Mouse (Mus musculus) bone marrow macrophage, adult 2 months (primary cell): ENCODE measurements around the gene Slc38a3.

Source experiments
- CTCF ChIP-seq: IDR thresholded peaks from 2 replicates; pipeline ENCODE4 v1.5.1; 2012; ENCODE audit warnings: low read depth, mild to moderate bottlenecking, low read length, moderate library complexity
- POLR2A ChIP-seq: IDR thresholded peaks from 2 replicates; pipeline ENCODE4 v1.6.1; 2012; ENCODE audit warnings: mild to moderate bottlenecking, low read depth, low read length, borderline replicate concordance

DNA sequence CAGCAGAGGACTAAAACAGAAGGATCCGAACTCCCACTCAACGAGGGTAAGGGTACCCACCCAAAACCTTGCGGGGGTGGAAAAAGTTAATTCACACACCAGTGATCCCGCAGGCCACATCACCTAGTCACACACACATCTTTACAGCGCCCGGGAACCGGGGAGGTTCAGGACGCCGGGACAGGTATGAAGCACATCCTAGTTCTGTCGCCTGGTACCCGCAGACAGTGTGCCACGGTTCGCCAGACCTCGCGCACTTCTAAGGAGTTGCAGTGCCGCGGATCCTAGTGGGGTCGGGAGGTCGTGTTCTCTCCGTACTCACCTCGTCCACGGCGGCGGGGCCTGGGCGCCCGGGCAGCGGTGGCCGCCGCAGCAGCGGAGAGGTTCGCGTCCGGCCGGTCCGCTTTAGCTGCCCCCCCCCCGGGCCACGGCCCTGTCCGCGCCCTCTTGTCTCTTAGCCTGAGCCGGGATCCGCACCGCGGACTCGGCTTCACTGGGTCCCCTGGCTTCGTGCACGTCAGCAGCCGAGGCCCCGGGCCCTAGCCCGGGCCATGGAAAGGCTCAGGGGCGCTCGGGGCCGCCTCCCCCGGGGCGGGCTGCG lies 39.9 kb upstream of the Slc38a3 start:
- no peak for TF ChIP-seq CTCF
- TF ChIP-seq POLR2A: no peak
